Mouse (Mus musculus) ES-Bruce4 (cell line): Measurements from ENCODE around the gene Dmac2.
"Not testable (repeated sequence)": the region's sequence is repeated elsewhere in the genome, so short reads cannot be mapped to it uniquely, and the experiment has no call there.

Experiments
- CTCF ChIP-seq: IDR thresholded peaks from one replicate; pipeline ENCODE4 v1.8.1; 2011; ENCODE audit warnings: low read depth, low read length
- POLR2A ChIP-seq: IDR thresholded peaks from one replicate; pipeline ENCODE4 v1.8.1; 2011; ENCODE audit warnings: low read length; ENCODE audit not compliant: insufficient read depth

DNA sequence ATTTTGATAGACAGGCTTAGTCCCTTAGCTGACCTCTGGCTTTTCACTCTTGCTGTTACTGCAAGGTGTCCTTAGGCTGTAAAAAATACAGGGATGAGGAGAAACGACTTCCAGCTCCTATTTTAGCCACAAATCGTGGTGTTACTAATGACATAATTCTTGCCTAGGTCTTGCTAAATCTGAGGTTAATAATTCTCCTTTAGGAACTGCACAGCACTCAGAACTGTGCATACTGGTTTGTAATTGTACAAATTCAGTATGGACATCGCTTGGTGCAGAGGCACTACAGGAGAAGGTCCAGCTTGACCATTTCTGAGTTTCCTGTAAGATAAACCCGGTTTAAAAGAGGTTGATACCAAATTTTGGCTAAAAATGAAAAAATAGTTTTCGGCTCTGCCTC is 45.4 kb upstream of the Dmac2 start:
- TF ChIP-seq CTCF, POLR2A: not testable (repeated sequence)
